Mouse (Mus musculus): ENCODE data around the gene Cep295. TPM values are rescaled to one million over a fixed set of nuclear protein-coding genes. Genes with fewer than 3 reads are reported as not detected.
A peak's percentile ranks its signal among the peaks of the same experiment; 100 is the strongest.
"Not testable (repeated sequence)": the region's sequence is repeated elsewhere in the genome, so short reads cannot be mapped to it uniquely, and the experiment has no call there.

The Cep295 gene
- total RNA-seq, 2 experiments from 2014 or later = 22.2 to 23.1 TPM

GRCm38 (mm10) chr9:15310179-15310578 lies 47.4 kb downstream of the Cep295 start:
- DNase-seq (ENCODE audit: low spot score in 2 of 2) = no peak
- intact Hi-C loops (cut with DNase I) = loop anchor here (5.0 kb wide), 2 partner anchors 37 to 43 kb away; no protein-coding TSS in a partner anchor

- no peak for DNase-seq (ENCODE audit: low spot score in 2 of 2)
- intact Hi-C loops (cut with DNase I) = no loop called here
These were observed 48.2 kb downstream of the Cep295 start for GRCm38 (mm10) chr9:15309425-15309824.

GRCm38 (mm10) chr9:15308254-15308653 lies 49.3 kb downstream of the Cep295 start:
- DNase-seq (ENCODE audit: low spot score in 2 of 2) = no peak
- intact Hi-C loops (cut with DNase I) = no loop called here

- DNase-seq (ENCODE audit: low spot score in 2 of 2) = no peak
- intact Hi-C loops (cut with DNase I) = no loop called here
These were observed 50.3 kb downstream of the Cep295 start for GRCm38 (mm10) chr9:15307257-15307656.

GRCm38 (mm10) chr9:15306398-15307119 lies 51.0 kb downstream of the Cep295 start, which contains the start of gene 4931406C07Rik:
Gene 4931406C07Rik, minus strand, starts transcription at chr9:15306448.
- intact Hi-C loops (cut with DNase I) = no loop called here
- DNase-seq (ENCODE audit: low spot score in 2 of 2) = peak in 1 of 2 experiments; percentile 41

GRCm38 (mm10) chr9:15305503-15306397 lies 51.8 kb downstream of the Cep295 start, which contains the start of gene Taf1d:
Gene Taf1d, plus strand, starts transcription at chr9:15306214.
- intact Hi-C loops (cut with DNase I) = no loop called here
- DNase-seq (ENCODE audit: low spot score in 2 of 2) = peak; percentile 96

- DNase-seq (ENCODE audit: low spot score in 2 of 2) = no peak
- intact Hi-C loops (cut with DNase I) = no loop called here
These were observed 54.7 kb downstream of the Cep295 start for GRCm38 (mm10) chr9:15302881-15303280.

- DNase-seq (ENCODE audit: low spot score in 2 of 2); intact Hi-C loops (cut with DNase I): not testable (repeated sequence)
These were observed 55.6 kb downstream of the Cep295 start for GRCm38 (mm10) chr9:15302006-15302405.

GRCm38 (mm10) chr9:15301399-15301798 lies 56.2 kb downstream of the Cep295 start:
- DNase-seq (ENCODE audit: low spot score in 2 of 2) = no peak
- intact Hi-C loops (cut with DNase I) = no loop called here

GRCm38 (mm10) chr9:15300056-15300455 lies 57.5 kb downstream of the Cep295 start:
- intact Hi-C loops (cut with DNase I) = no loop called here
- no peak for DNase-seq (ENCODE audit: low spot score in 2 of 2)

- DNase-seq (ENCODE audit: low spot score in 2 of 2) = no peak
- intact Hi-C loops (cut with DNase I) = no loop called here
These were observed 59.1 kb downstream of the Cep295 start for GRCm38 (mm10) chr9:15298451-15298850.

GRCm38 (mm10) chr9:15297112-15297511 lies 60.5 kb downstream of the Cep295 start:
- intact Hi-C loops (cut with DNase I) = no loop called here
- no peak for DNase-seq (ENCODE audit: low spot score in 2 of 2)

- no peak for DNase-seq (ENCODE audit: low spot score in 2 of 2)
- intact Hi-C loops (cut with DNase I) = no loop called here
These were observed 68.3 kb downstream of the Cep295 start for GRCm38 (mm10) chr9:15289251-15289650.

GRCm38 (mm10) chr9:15288402-15288801 lies 69.2 kb downstream of the Cep295 start:
- intact Hi-C loops (cut with DNase I) = no loop called here
- DNase-seq (ENCODE audit: low spot score in 2 of 2) = no peak

- intact Hi-C loops (cut with DNase I) = no loop called here
These were observed 69.7 kb downstream of the Cep295 start for GRCm38 (mm10) chr9:15287846-15288245.

GRCm38 (mm10) chr9:15285443-15285842 lies 72.1 kb downstream of the Cep295 start:
- DNase-seq (ENCODE audit: low spot score in 2 of 2) = no peak
- intact Hi-C loops (cut with DNase I) = no loop called here

More at GRCm38 (mm10) chr9:15287846-15288245, 69.7 kb downstream of the Cep295 start:
- DNase-seq (ENCODE audit: low spot score in 2 of 2) = no peak

GRCm38 (mm10) chr9:15280491-15280879 lies 77.1 kb downstream of the Cep295 start:
- intact Hi-C loops (cut with DNase I) = no loop called here
- DNase-seq (ENCODE audit: low spot score in 2 of 2) = no peak

- peak; percentile 95 to 96 for DNase-seq (ENCODE audit: low spot score in 2 of 2)
- intact Hi-C loops (cut with DNase I) = no loop called here
These were observed 77.7 kb downstream of the Cep295 start, which contains the start of gene Med17 for GRCm38 (mm10) chr9:15279649-15280490. Gene Med17, minus strand, starts transcription at chr9:15279931.

- intact Hi-C loops (cut with DNase I) = no loop called here
- DNase-seq (ENCODE audit: low spot score in 2 of 2) = no peak
These were observed 78.4 kb downstream of the Cep295 start for GRCm38 (mm10) chr9:15279139-15279648.

Measured in left cerebral cortex, postnatal 14 days (tissue).